In genomic region chr4:152585526-152585925, GRCm38 (mm10) we compare ENCODE assay signal across 20 mouse cellular contexts.
"Had no signal": no experiment of that assay in that cellular context is flagged by ENCODE, and none has a peak within 500 bp of the region (broad histone marks: within the 10 kb centered on the region; RNA-seq: fewer than 3 reads in every experiment).

No protein-coding gene starts in this region.

- H3K9ac ChIP-seq: kidney, embryonic 15.5 days; limb, embryonic 13.5 days; liver, embryonic 12.5 days; liver, embryonic 15.5 days; lung, embryonic 15.5 days; midbrain, embryonic 13.5 days had no signal

- H3K27me3 ChIP-seq: kidney, embryonic 15.5 days; limb, embryonic 13.5 days; liver, embryonic 12.5 days; liver, embryonic 15.5 days; lung, embryonic 15.5 days; megakaryocyte, embryonic 14.5 days; midbrain, embryonic 13.5 days had no signal

- DNase-seq: layer of hippocampus, postnatal 36 days; liver; lung, adult 18-20 months; lung, postnatal 10 days; lung, postnatal 36 days; retina, postnatal 1 day; right cerebral cortex, postnatal 4 days had no signal

- H3K36me3 ChIP-seq: kidney, embryonic 15.5 days; limb, embryonic 10.5 days; limb, embryonic 13.5 days; liver, embryonic 12.5 days; liver, embryonic 15.5 days; lung, embryonic 15.5 days; midbrain, embryonic 10.5 days; midbrain, embryonic 13.5 days had no signal

- H3K4me2 ChIP-seq: kidney, embryonic 15.5 days; limb, embryonic 13.5 days; liver, embryonic 12.5 days; liver, embryonic 15.5 days; lung, embryonic 15.5 days; midbrain, embryonic 13.5 days had no signal

- H3K4me1 ChIP-seq: limb, embryonic 13.5 days; liver, embryonic 12.5 days; liver, embryonic 15.5 days; lung, embryonic 15.5 days; megakaryocyte, embryonic 14.5 days; midbrain, embryonic 13.5 days had no signal

- H3K27ac ChIP-seq: kidney, embryonic 15.5 days; left cerebral cortex, adult 2 months; limb, embryonic 10.5 days; limb, embryonic 13.5 days; liver, embryonic 12.5 days; liver, embryonic 15.5 days; lung, embryonic 15.5 days; midbrain, embryonic 10.5 days; midbrain, embryonic 13.5 days; stomach, postnatal 0 days had no signal

- H3K4me3 ChIP-seq: kidney, embryonic 15.5 days; left cerebral cortex, adult 2 months; limb, embryonic 10.5 days; limb, embryonic 13.5 days; liver, embryonic 12.5 days; liver, embryonic 15.5 days; lung, embryonic 15.5 days; megakaryocyte, embryonic 14.5 days; midbrain, embryonic 10.5 days; midbrain, embryonic 13.5 days; myocyte had no signal

- H3K9me3 ChIP-seq: kidney, embryonic 15.5 days; limb, embryonic 10.5 days; limb, embryonic 13.5 days; liver, embryonic 12.5 days; liver, embryonic 15.5 days; lung, embryonic 15.5 days; midbrain, embryonic 10.5 days; midbrain, embryonic 13.5 days had no signal

- ATAC-seq: liver, embryonic 12.5 days; midbrain, embryonic 13.5 days; midbrain, embryonic 16.5 days had no signal
